In genomic region chr13:107571539-107571938, GRCm38 (mm10) we compare ENCODE assay signal across 1 mouse cellular context.
TF ChIP-seq lines count a peak whose summit lies in the region.

No protein-coding gene starts in this region.

TF ChIP-seq in CH12.LX, 34 proteins besides CTCF, POLR2A, EP300 and RAD21 (continued from another document):
- TF ChIP-seq TBP (conservative IDR thresholded peaks at IDR 0.05; ENCODE audit: low read depth, low read length) (no peak), MAZ (IDR thresholded peaks at IDR 0.05; ENCODE audit: low read depth, low read length) (peak; percentile 93), HCFC1 (IDR thresholded peaks at IDR 0.05; ENCODE audit: low read depth, low read length) (0 out of 2 replicates have a peak, but pooled peaks have one; percentile 9), NRF1 (IDR thresholded peaks at IDR 0.05; ENCODE audit: low read depth, low read length) (peak; percentile 46; the same call in 1 of the 2 replicates), ZC3H11A (IDR thresholded peaks at IDR 0.05; ENCODE audit: low read depth, low read length) (no peak), TCF12 (IDR thresholded peaks at IDR 0.05; ENCODE audit: low read depth, low read length) (peak; percentile 99), ZKSCAN1 (IDR thresholded peaks at IDR 0.05; ENCODE audit: borderline replicate concordance, low read depth, low read length) (no peak), SIN3A (IDR thresholded peaks at IDR 0.05; ENCODE audit: low read length) (peak; percentile 64; the same call in 1 of the 2 replicates), JUN (IDR thresholded peaks at IDR 0.05; ENCODE audit: insufficient read depth, low read depth, low read length) (peak; percentile 98)
